Mouse (Mus musculus): ENCODE results near the gene Sema4b.

DNA sequence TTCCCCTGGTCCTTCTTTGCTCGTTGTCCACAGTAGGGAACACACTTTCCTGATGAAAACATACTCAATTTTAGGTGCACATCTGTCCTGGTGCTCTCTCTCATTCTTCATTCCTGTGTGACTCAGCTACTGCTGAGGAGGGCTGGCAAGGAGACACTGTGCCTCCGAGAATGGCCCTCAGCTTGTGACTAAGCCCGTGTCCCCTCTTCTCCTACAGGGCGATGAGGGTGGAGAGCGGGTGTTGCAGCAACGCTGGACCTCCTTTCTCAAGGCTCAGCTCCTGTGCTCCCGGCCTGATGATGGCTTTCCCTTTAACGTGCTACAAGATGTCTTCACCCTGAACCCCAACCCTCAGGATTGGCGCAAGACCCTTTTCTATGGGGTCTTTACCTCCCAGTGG lies 32.0 kb downstream of the Sema4b start:
- TF ChIP-seq CTCF (IDR thresholded peaks at IDR 0.05; ENCODE audit: control insufficient read depth, insufficient read depth, low read length) (no peak), POLR2A (IDR thresholded peaks at IDR 0.05; ENCODE audit: borderline replicate concordance, control insufficient read depth, low read depth, low read length) (no peak)
